Mouse (Mus musculus): ENCODE measurements at regions not wholly inside any gene's neighbourhood (a gene's known extent, or its start where the extent isn't known, plus 50 kb on each side); places are given as distances from the start of the nearest gene placed in this dataset.

GRCm38 (mm10) chr14:72146381-72146780, 345.3 kb downstream of the Gm9195 start:
- ATAC-seq, result no peak
- 18% methylated on average over 2 of the region's 2 CpGs for WGBS
- Histone ChIP-seq H3K9ac (ENCODE audit: low read depth, low read length) (no peak overlapping the region), H3K4me1 (ENCODE audit: control insufficient read depth, insufficient read depth, low read length) (peaks cover 12% of the 10 kb centered on the region), H3K9me3 (replicated peaks; ENCODE audit: control insufficient read depth, low read length, poor library complexity, severe bottlenecking) (no peaks in the 10 kb centered on the region), H3K4me3 (ENCODE audit: low read depth, low read length) (no peak overlapping the region), H3K4me2 (ENCODE audit: low read length) (no peak overlapping the region), H3K36me3 (ENCODE audit: control insufficient read depth, insufficient read depth, low read length) (no peaks in the 10 kb centered on the region), H3K27me3 (ENCODE audit: control insufficient read depth, insufficient read depth, low read depth, low read length) (no peaks in the 10 kb centered on the region), H3K27ac (ENCODE audit: low read length) (no peak overlapping the region)

DNA sequence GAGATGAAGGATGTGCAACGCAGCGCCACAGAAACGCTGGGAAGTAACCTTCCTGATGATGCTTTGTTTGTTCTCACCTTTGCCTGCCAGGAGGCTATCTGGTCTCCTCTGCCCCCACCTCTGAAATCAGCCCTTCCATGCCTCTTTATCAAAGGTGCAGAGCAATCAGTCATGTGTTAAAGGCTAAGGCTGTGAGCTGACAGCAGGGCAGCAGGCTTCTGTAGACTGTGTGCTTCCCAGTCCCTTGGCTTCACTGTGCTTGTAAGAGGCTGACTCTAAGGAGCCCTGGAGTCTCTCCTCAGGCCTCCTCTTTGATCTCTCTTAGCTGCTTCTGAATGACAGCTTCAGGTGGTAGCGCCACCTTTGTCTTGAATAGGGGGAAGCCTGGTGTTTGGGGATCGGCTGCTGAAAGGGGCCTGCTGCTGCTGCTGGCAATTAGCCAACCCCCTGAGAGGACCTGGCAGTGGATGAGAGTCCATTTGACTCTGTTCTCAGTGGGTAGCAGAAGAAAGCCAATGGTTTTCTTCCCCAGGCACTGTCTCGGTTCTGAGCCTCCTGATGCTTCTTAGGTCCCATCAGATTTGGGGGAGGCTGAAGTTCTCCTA, 348.7 kb downstream of the Gm9195 start:
- peak; percentile 83 for ATAC-seq
- Histone ChIP-seq H3K9ac (ENCODE audit: low read depth, low read length) (no peak overlapping the region), H3K27me3 (ENCODE audit: control insufficient read depth, insufficient read depth, low read depth, low read length) (no peaks in the 10 kb centered on the region), H3K4me3 (ENCODE audit: low read depth, low read length) (no peak overlapping the region), H3K36me3 (ENCODE audit: control insufficient read depth, insufficient read depth, low read length) (no peaks in the 10 kb centered on the region), H3K4me1 (ENCODE audit: control insufficient read depth, insufficient read depth, low read length) (peaks cover 10% of the 10 kb centered on the region), H3K27ac (ENCODE audit: low read length) (no peak overlapping the region), H3K9me3 (replicated peaks; ENCODE audit: control insufficient read depth, low read length, poor library complexity, severe bottlenecking) (no peaks in the 10 kb centered on the region), H3K4me2 (ENCODE audit: low read length) (no peak overlapping the region)
- 18% methylated on average over 6 of the region's 6 CpGs for WGBS

DNA sequence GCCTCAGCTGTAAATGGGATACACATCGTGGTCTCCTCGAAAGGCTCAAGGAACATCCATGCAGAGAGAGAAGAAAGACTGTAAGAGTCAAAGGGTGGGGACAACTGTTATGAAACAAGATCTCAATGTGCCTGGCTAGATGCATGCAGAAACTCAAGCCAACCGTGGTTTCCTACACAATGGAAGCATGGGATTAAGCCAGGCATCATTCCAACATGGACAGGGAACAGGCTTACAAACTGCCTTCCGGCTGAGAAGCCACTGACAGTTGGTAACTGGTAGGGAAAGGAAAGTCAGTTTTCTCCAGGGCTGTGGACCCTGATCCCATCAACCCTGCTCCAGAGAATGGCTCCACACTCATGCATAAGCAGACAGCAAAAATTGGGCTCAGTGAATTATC, 350.5 kb downstream of the Gm9195 start:
- Histone ChIP-seq H3K4me2 (ENCODE audit: low read length) (no peak overlapping the region), H3K4me3 (ENCODE audit: low read depth, low read length) (no peak overlapping the region), H3K27me3 (ENCODE audit: control insufficient read depth, insufficient read depth, low read depth, low read length) (no peaks in the 10 kb centered on the region), H3K9ac (ENCODE audit: low read depth, low read length) (no peak overlapping the region), H3K9me3 (replicated peaks; ENCODE audit: control insufficient read depth, low read length, poor library complexity, severe bottlenecking) (no peaks in the 10 kb centered on the region), H3K27ac (ENCODE audit: low read length) (no peak overlapping the region), H3K36me3 (ENCODE audit: control insufficient read depth, insufficient read depth, low read length) (no peaks in the 10 kb centered on the region), H3K4me1 (ENCODE audit: control insufficient read depth, insufficient read depth, low read length) (peaks cover 5% of the 10 kb centered on the region)
- ATAC-seq, result no peak
- WGBS, result 46% methylated on average over 4 of the region's 4 CpGs

DNA sequence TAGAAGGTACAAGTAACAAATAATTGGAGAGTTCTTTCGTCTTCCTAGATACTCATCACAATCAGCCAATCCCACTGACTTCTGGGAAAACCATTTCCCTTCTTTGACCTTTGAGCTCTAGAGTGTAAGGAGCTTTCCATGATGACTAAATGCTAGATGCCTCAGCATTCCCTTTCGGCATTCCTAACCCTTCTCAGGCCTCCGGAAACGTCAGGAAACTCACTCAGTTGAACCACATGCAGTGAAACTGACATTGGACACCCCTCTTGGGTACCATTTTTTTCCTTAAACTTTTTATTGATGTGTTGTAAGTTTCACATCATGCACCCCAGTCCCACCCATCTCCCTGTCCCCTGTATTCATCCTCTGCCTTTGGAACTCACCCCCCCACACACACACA, 361.5 kb downstream of the Gm9195 start:
- Histone ChIP-seq H3K4me1 (ENCODE audit: control insufficient read depth, insufficient read depth, low read length) (no peaks in the 10 kb centered on the region), H3K27ac (ENCODE audit: low read length) (no peak overlapping the region), H3K27me3 (ENCODE audit: control insufficient read depth, insufficient read depth, low read depth, low read length) (no peaks in the 10 kb centered on the region), H3K36me3 (ENCODE audit: control insufficient read depth, insufficient read depth, low read length) (no peaks in the 10 kb centered on the region), H3K9me3 (replicated peaks; ENCODE audit: control insufficient read depth, low read length, poor library complexity, severe bottlenecking) (no peaks in the 10 kb centered on the region), H3K4me2 (ENCODE audit: low read length) (no peak overlapping the region), H3K4me3 (ENCODE audit: low read depth, low read length) (no peak overlapping the region), H3K9ac (ENCODE audit: low read depth, low read length) (no peak overlapping the region)
- 83% methylated on average over 4 of the region's 4 CpGs for WGBS
- ATAC-seq, result no peak

DNA sequence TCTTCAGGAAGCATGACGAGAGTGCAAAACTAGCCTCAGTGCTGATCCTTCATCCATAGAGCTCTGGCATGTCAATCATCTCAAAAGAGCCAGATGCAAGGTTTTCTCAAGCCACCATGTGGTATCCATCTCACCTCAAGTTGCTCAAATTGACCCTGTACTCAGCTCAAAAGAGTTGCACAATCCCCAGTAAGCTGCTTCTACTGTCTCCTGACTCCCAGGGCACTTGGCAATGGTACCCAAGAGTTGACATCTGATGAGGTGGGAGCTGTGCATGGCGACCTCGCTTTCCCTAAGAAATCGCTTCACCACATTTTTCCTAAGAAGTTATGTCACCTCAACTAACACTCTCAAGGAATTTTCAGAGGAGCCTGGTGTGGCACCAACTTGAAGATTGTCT, 369.9 kb downstream of the Gm9195 start:
- Histone ChIP-seq H3K4me2 (ENCODE audit: low read length) (no peak overlapping the region), H3K4me1 (ENCODE audit: control insufficient read depth, insufficient read depth, low read length) (no peaks in the 10 kb centered on the region), H3K9me3 (replicated peaks; ENCODE audit: control insufficient read depth, low read length, poor library complexity, severe bottlenecking) (no peaks in the 10 kb centered on the region), H3K27ac (ENCODE audit: low read length) (no peak overlapping the region), H3K36me3 (ENCODE audit: control insufficient read depth, insufficient read depth, low read length) (no peaks in the 10 kb centered on the region), H3K27me3 (ENCODE audit: control insufficient read depth, insufficient read depth, low read depth, low read length) (no peaks in the 10 kb centered on the region), H3K9ac (ENCODE audit: low read depth, low read length) (no peak overlapping the region), H3K4me3 (ENCODE audit: low read depth, low read length) (no peak overlapping the region)
- 86% methylated on average over 4 of the region's 4 CpGs for WGBS
- no peak for ATAC-seq

- no peak overlapping the region for H3K4me3 ChIP-seq (ENCODE audit: low read depth, low read length)
- 19% methylated on average over 1 of the region's 1 CpGs for WGBS
- no peak overlapping the region for H3K9ac ChIP-seq (ENCODE audit: low read depth, low read length)
- no peaks in the 10 kb centered on the region for H3K36me3 ChIP-seq (ENCODE audit: control insufficient read depth, insufficient read depth, low read length)
- H3K27me3 ChIP-seq (ENCODE audit: control insufficient read depth, insufficient read depth, low read depth, low read length), result no peaks in the 10 kb centered on the region
- no peak overlapping the region for H3K27ac ChIP-seq (ENCODE audit: low read length)
- no peaks in the 10 kb centered on the region for H3K4me1 ChIP-seq (ENCODE audit: control insufficient read depth, insufficient read depth, low read length)
- H3K9me3 ChIP-seq (replicated peaks; ENCODE audit: control insufficient read depth, low read length, poor library complexity, severe bottlenecking), result no peaks in the 10 kb centered on the region
- ATAC-seq, result no peak
- H3K4me2 ChIP-seq (ENCODE audit: low read length), result no peak overlapping the region
These were observed 370.6 kb downstream of the Gm9195 start for GRCm38 (mm10) chr14:72121006-72121405.

DNA sequence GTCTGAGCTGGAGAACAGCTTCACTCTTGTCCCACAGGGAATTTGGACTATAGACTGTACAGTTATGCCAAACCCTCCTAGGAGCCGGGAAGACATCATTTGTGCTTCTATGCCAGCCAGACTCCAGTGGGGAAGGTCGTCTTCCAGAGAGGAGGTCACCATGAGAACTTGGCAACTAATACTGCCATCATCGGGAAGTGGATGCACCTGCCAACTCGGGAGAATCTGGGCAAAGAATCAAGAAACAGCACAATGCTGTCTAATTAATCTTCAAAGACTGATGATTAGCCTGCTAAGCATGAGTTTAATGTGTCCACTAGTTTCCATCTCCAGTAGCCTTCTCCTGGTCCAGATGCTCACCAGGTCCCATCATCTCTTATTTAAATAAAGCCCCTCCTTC, 374.8 kb downstream of the Gm9195 start:
- WGBS, result 49% methylated on average over 4 of the region's 4 CpGs
- no peak overlapping the region for H3K9ac ChIP-seq (ENCODE audit: low read depth, low read length)
- no peak overlapping the region for H3K27ac ChIP-seq (ENCODE audit: low read length)
- no peaks in the 10 kb centered on the region for H3K4me1 ChIP-seq (ENCODE audit: control insufficient read depth, insufficient read depth, low read length)
- H3K4me3 ChIP-seq (ENCODE audit: low read depth, low read length), result no peak overlapping the region
- H3K36me3 ChIP-seq (ENCODE audit: control insufficient read depth, insufficient read depth, low read length), result no peaks in the 10 kb centered on the region
- H3K9me3 ChIP-seq (replicated peaks; ENCODE audit: control insufficient read depth, low read length, poor library complexity, severe bottlenecking), result no peaks in the 10 kb centered on the region
- H3K4me2 ChIP-seq (ENCODE audit: low read length), result no peak overlapping the region
- ATAC-seq, result no peak
- no peaks in the 10 kb centered on the region for H3K27me3 ChIP-seq (ENCODE audit: control insufficient read depth, insufficient read depth, low read depth, low read length)

- Histone ChIP-seq H3K9ac (ENCODE audit: low read depth, low read length) (no peak overlapping the region), H3K27ac (ENCODE audit: low read length) (no peak overlapping the region), H3K4me2 (ENCODE audit: low read length) (no peak overlapping the region), H3K4me1 (ENCODE audit: control insufficient read depth, insufficient read depth, low read length) (no peaks in the 10 kb centered on the region), H3K36me3 (ENCODE audit: control insufficient read depth, insufficient read depth, low read length) (no peaks in the 10 kb centered on the region), H3K27me3 (ENCODE audit: control insufficient read depth, insufficient read depth, low read depth, low read length) (no peaks in the 10 kb centered on the region), H3K4me3 (ENCODE audit: low read depth, low read length) (no peak overlapping the region), H3K9me3 (replicated peaks; ENCODE audit: control insufficient read depth, low read length, poor library complexity, severe bottlenecking) (no peaks in the 10 kb centered on the region)
- WGBS, result 74% methylated on average over 8 of the region's 8 CpGs
- ATAC-seq, result no peak
These were observed 378.2 kb downstream of the Gm9195 start for GRCm38 (mm10) chr14:72113377-72113993.

DNA sequence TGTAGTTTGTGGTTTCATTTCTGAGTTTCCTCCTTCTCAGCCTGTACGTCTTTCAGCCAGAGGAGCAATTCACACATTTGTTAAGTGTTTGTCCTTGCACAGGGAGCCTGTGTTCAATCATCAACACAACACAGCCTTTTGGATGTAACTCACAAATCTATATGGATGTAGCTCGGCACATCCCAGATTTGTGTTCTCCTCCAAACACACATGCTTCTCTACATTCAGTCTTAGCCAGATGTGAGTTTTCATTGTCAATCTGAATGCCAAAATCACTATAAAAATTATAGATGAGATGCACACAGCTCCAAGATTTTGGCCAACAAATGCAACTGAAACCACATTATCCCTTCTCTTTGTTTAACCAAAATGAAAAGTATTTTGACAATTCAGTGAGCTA, 380.9 kb downstream of the Gm9195 start:
- Histone ChIP-seq H3K36me3 (ENCODE audit: control insufficient read depth, insufficient read depth, low read length) (no peaks in the 10 kb centered on the region), H3K9me3 (replicated peaks; ENCODE audit: control insufficient read depth, low read length, poor library complexity, severe bottlenecking) (no peaks in the 10 kb centered on the region), H3K4me1 (ENCODE audit: control insufficient read depth, insufficient read depth, low read length) (no peaks in the 10 kb centered on the region), H3K4me3 (ENCODE audit: low read depth, low read length) (no peak overlapping the region), H3K27ac (ENCODE audit: low read length) (no peak overlapping the region), H3K9ac (ENCODE audit: low read depth, low read length) (no peak overlapping the region), H3K27me3 (ENCODE audit: control insufficient read depth, insufficient read depth, low read depth, low read length) (no peaks in the 10 kb centered on the region), H3K4me2 (ENCODE audit: low read length) (no peak overlapping the region)
- ATAC-seq, result no peak
- WGBS, result 91% methylated on average over 2 of the region's 2 CpGs

All from midbrain, embryonic 16.5 days (tissue).